Mouse (Mus musculus): ENCODE results near the gene Aamp. TPM values are rescaled to one million over a fixed set of nuclear protein-coding genes. Genes with fewer than 3 reads are reported as not detected.
"Not testable (repeated sequence)": the region's sequence is repeated elsewhere in the genome, so short reads cannot be mapped to it uniquely, and the experiment has no call there.

The Aamp gene
- total RNA-seq (2021) = 100 to 1,000 TPM; 131 to 139 TPM

- intact Hi-C loops (cut with DNase I) = no loop called here
- DNase-seq (ENCODE audit: extremely low spot score in 1 of 2, low spot score in 2 of 2) = peak; percentile 100
Measured at GRCm38 (mm10) chr1:74284543-74285160, at the start of gene Aamp, which contains the start of gene Pnkd. Gene Aamp, minus strand, starts transcription at chr1:74284738. Gene Pnkd, plus strand, starts transcription at chr1:74284930.

- no peak for DNase-seq (ENCODE audit: extremely low spot score in 1 of 2, low spot score in 2 of 2)
- intact Hi-C loops (cut with DNase I) = no loop called here
Measured at GRCm38 (mm10) chr1:74332930-74333329, 48.4 kb upstream of the Aamp start.

- DNase-seq (ENCODE audit: extremely low spot score in 1 of 2, low spot score in 2 of 2) = peak; percentile 94 to 95
- intact Hi-C loops (cut with DNase I) = no loop called here
Measured at GRCm38 (mm10) chr1:74332241-74332763, 47.8 kb upstream of the Aamp start.

GRCm38 (mm10) chr1:74331046-74331681, 46.6 kb upstream of the Aamp start:
- intact Hi-C loops (cut with DNase I) = no loop called here
- peak in 1 of 2 experiments; percentile 65 for DNase-seq (ENCODE audit: extremely low spot score in 1 of 2, low spot score in 2 of 2)

GRCm38 (mm10) chr1:74329899-74330431, 45.4 kb upstream of the Aamp start:
- intact Hi-C loops (cut with DNase I) = no loop called here
- no peak for DNase-seq (ENCODE audit: extremely low spot score in 1 of 2, low spot score in 2 of 2)

- intact Hi-C loops (cut with DNase I); DNase-seq (ENCODE audit: extremely low spot score in 1 of 2, low spot score in 2 of 2): not testable (repeated sequence)
Measured at GRCm38 (mm10) chr1:74326916-74327315, 42.4 kb upstream of the Aamp start.

- no peak for DNase-seq (ENCODE audit: extremely low spot score in 1 of 2, low spot score in 2 of 2)
- intact Hi-C loops (cut with DNase I) = no loop called here
Measured at GRCm38 (mm10) chr1:74321396-74321795, 36.9 kb upstream of the Aamp start.

- intact Hi-C loops (cut with DNase I) = no loop called here
- no peak for DNase-seq (ENCODE audit: extremely low spot score in 1 of 2, low spot score in 2 of 2)
Measured at GRCm38 (mm10) chr1:74318711-74319110, 34.2 kb upstream of the Aamp start.

- peak in 1 of 2 experiments; percentile 80 for DNase-seq (ENCODE audit: extremely low spot score in 1 of 2, low spot score in 2 of 2)
- intact Hi-C loops (cut with DNase I) = no loop called here
Measured at GRCm38 (mm10) chr1:74316114-74316827, 31.7 kb upstream of the Aamp start.

- intact Hi-C loops (cut with DNase I) = loop anchor here (5.0 kb wide), 1 partner anchor 138 kb away; no protein-coding TSS in a partner anchor
- peak in 1 of 2 experiments; percentile 28 for DNase-seq (ENCODE audit: extremely low spot score in 1 of 2, low spot score in 2 of 2)
Measured at GRCm38 (mm10) chr1:74314796-74315195, 30.3 kb upstream of the Aamp start.

- peak; percentile 71 to 84 for DNase-seq (ENCODE audit: extremely low spot score in 1 of 2, low spot score in 2 of 2)
- intact Hi-C loops (cut with DNase I) = loop anchor here (2.0 to 5.0 kb wide), 2 partner anchors 50 to 139 kb away; partner anchors contain the start of gene Catip
Measured at GRCm38 (mm10) chr1:74313049-74313692, 28.6 kb upstream of the Aamp start.

- DNase-seq (ENCODE audit: extremely low spot score in 1 of 2, low spot score in 2 of 2) = no peak
- intact Hi-C loops (cut with DNase I) = loop anchor here (5.0 kb wide), 1 partner anchor 143 kb away; no protein-coding TSS in a partner anchor
Measured at GRCm38 (mm10) chr1:74309767-74310166, 25.2 kb upstream of the Aamp start.

- intact Hi-C loops (cut with DNase I) = no loop called here
- DNase-seq (ENCODE audit: extremely low spot score in 1 of 2, low spot score in 2 of 2) = no peak
Measured at GRCm38 (mm10) chr1:74308001-74308964, 23.7 kb upstream of the Aamp start.

GRCm38 (mm10) chr1:74307146-74307545, 22.6 kb upstream of the Aamp start:
- no peak for DNase-seq (ENCODE audit: extremely low spot score in 1 of 2, low spot score in 2 of 2)
- intact Hi-C loops (cut with DNase I) = no loop called here

GRCm38 (mm10) chr1:74305522-74305921, 21.0 kb upstream of the Aamp start, which contains the start of gene Tmbim1:
Gene Tmbim1, minus strand, starts transcription at chr1:74305622.
- intact Hi-C loops (cut with DNase I) = no loop called here
- peak in 1 of 2 experiments; percentile 11 for DNase-seq (ENCODE audit: extremely low spot score in 1 of 2, low spot score in 2 of 2)

GRCm38 (mm10) chr1:74304946-74305345, 20.4 kb upstream of the Aamp start:
- intact Hi-C loops (cut with DNase I) = no loop called here
- no peak for DNase-seq (ENCODE audit: extremely low spot score in 1 of 2, low spot score in 2 of 2)

- DNase-seq (ENCODE audit: extremely low spot score in 1 of 2, low spot score in 2 of 2) = no peak
- intact Hi-C loops (cut with DNase I) = no loop called here
Measured at GRCm38 (mm10) chr1:74304339-74304790, 19.8 kb upstream of the Aamp start.

Measured in left cerebral cortex, postnatal 10 days (tissue).